In genomic region chr8:110918027-110918426, GRCm38 (mm10) we compare ENCODE assay signal across 8 mouse cellular contexts.
"Had no signal": no experiment of that assay in that cellular context is flagged by ENCODE, and none has a peak within 500 bp of the region (broad histone marks: within the 10 kb centered on the region; RNA-seq: fewer than 3 reads in every experiment).

No protein-coding gene starts in this region.

- H3K4me2 ChIP-seq: limb, embryonic 13.5 days; midbrain, embryonic 13.5 days; neural tube, embryonic 13.5 days had no signal

- H3K9me3 ChIP-seq: limb, embryonic 13.5 days; midbrain, embryonic 13.5 days; neural tube, embryonic 13.5 days had no signal

- H3K36me3 ChIP-seq: midbrain, embryonic 13.5 days had no signal

- H3K4me3 ChIP-seq: limb, embryonic 13.5 days; midbrain, embryonic 13.5 days; neural tube, embryonic 13.5 days had no signal

- H3K27me3 ChIP-seq: limb, embryonic 13.5 days; midbrain, embryonic 13.5 days; neural tube, embryonic 13.5 days had no signal

- DNase-seq: thymus, adult 2 months; thymus, postnatal 25 days had no signal

- ATAC-seq: hindbrain, postnatal 0 days; lung, postnatal 0 days; midbrain, embryonic 13.5 days had no signal

- H3K9ac ChIP-seq: limb, embryonic 13.5 days; liver, embryonic 14.5 days; midbrain, embryonic 13.5 days; neural tube, embryonic 13.5 days had no signal

- H3K27ac ChIP-seq: hindbrain, postnatal 0 days; liver, embryonic 14.5 days; midbrain, embryonic 13.5 days; neural tube, embryonic 13.5 days had no signal
